Mouse (Mus musculus) T-helper 2 cell (primary cell): ENCODE measurements around the gene Ttyh1.
"Not testable (repeated sequence)": the region's sequence is repeated elsewhere in the genome, so short reads cannot be mapped to it uniquely, and the experiment has no call there.

ENCODE experiments used
- in situ Hi-C: fragments of 300-600 bp; cut with MboI, MseI; formaldehyde crosslinking; loops from one replicate; pipeline ENCODE4 v1.15.1; 2025; ENCODE audit warnings: high pct_unique_total_duplicates

Gene Ttyh1

DNA sequence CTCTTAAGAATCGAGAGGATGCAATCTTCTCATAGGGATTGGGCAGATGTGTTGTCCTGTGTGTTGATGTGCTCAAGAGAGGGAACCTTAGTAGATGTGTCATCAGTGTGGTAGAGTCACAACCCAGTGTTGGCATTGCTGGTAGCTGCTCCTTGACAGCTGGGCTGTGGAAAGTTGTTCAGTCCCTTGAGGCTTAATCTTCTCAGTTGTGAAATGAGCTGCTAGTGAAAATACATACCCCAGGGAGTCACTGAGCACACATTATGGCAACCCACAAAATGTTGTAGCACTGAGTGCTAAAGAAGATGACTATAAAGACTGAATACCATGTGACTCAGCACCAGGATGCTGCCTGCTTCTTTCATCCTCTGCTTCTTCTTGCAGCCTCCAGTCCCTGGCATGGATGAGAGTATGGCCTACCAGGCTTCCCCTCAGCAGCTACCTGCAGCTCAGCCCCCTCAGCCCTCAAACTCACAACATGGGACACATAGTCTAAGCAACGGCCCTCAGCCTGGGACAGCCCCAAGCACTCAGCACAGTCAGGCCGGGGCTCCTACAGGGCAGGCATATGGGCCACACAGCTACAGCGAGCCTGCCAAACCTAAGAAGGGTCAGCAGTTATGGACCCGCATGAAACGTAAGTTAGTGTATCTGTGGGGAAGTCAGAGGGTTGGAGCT is 22.6 kb downstream of the Ttyh1 start:
- in situ Hi-C loops: loop anchor here (5.0 to 25.0 kb wide), 3 partner anchors 376 to 921 kb away; partner anchors contain the start of genes Pirb, Rps9, Tnnt1 and U2af2

DNA sequence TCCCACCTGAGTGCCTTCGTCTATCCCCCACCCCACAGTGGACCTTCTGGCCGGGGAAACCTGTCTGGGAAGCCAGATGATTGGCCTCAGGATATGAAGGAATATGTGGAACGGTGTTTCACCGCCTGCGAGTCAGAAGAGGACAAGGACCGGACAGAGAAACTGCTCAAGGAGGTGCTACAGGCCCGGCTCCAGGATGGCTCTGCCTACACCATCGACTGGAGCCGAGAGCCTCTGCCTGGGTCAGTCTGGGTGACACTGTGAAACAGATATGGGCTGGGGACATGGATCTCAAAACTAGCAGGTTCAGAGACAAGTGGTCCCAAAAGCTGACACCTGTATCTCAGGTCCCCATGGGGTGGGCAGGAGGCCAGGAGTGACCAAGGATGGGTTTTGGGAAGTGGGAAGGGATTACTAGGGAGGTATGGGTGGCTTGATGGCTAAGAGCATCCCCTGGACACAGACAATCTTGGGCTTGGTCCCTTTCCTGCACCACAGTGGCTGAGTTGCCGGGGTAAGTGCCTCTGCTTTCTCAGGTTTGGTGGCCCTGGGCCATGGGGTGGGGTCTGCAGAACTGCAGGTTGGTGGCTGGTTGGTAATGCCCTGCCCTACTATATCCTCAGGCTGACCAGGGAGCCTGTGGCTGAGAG is 23.7 kb downstream of the Ttyh1 start:
- in situ Hi-C loops: loop anchor here (5.0 to 25.0 kb wide), 3 partner anchors 374 to 919 kb away; partner anchors contain the start of genes Pirb, Rps9, Tnnt1 and U2af2

DNA sequence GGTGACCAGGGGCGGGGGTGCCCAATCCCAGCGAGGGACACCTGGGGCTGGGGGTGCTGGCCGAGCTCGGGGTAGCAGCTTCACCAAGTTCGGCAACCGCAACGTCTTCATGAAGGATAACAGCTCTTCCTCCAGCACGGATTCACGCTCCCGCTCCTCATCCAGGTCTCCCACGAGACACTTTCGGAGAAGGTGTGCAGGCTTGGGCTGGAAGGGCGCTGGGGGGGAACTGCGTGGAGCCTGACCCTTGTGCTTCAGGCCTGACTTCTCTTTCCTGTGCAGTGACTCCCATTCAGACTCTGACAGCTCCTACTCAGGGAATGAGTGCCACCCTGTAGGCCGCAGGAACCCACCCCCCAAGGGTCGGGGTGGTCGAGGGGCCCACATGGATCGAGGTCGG is 24.3 kb downstream of the Ttyh1 start:
- in situ Hi-C loops: loop anchor here (5.0 to 25.0 kb wide), 3 partner anchors 374 to 919 kb away; partner anchors contain the start of genes Pirb, Rps9, Tnnt1 and U2af2

DNA sequence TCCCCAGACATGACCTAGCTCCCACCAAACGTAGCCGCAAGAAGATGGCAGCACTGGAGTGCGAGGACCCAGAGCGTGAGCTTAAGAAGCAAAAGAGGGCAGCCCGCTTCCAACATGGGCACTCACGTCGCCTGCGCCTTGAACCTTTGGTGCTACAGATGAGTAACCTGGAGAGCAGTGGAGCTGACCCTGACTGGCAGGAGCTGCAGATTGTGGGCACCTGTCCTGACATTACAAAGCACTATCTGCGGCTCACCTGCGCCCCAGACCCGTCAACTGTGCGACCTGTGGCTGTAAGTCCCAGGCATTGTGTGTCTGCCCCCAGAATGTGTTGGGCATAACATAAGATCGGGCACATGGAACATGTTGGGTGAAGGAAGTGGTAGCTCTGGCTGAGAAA is 24.8 kb downstream of the Ttyh1 start:
- in situ Hi-C loops: loop anchor here (5.0 to 25.0 kb wide), 3 partner anchors 373 to 918 kb away; partner anchors contain the start of genes Pirb, Rps9, Tnnt1 and U2af2

DNA sequence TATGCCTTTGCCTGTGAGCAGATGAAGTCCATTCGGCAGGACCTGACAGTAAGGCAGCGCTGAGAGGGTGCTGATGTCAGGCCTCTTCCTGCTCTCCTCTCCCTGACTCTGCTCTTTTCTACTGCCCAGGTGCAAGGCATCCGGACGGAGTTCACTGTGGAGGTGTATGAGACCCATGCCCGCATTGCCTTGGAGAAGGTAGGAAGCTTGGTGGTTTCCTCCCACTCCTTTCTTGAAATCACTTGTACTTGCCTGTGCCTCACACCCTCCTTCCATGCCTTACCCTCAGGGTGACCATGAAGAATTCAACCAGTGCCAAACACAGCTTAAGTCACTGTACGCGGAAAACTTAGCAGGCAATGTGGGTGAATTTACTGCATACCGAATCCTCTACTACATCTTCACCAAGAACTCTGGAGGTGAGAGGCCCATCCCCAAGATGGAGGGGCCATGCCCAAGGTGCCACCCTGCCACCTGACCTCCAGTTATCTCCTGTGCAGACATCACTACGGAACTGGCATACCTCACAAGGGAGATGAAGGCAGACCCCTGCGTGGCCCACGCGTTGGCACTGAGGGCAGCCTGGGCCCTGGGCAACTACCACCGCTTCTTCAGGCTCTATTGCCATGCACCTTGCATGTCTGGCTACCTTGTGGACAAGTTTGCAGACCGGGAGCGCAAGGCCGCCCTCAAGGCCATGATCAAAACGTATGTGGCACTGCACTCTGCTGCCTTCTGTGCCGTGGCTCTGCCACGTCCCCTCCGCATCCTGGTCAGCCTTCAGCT is 25.8 kb downstream of the Ttyh1 start:
- in situ Hi-C loops: loop anchor here (5.0 to 25.0 kb wide), 3 partner anchors 372 to 917 kb away; partner anchors contain the start of genes Pirb, Rps9, Tnnt1 and U2af2

DNA sequence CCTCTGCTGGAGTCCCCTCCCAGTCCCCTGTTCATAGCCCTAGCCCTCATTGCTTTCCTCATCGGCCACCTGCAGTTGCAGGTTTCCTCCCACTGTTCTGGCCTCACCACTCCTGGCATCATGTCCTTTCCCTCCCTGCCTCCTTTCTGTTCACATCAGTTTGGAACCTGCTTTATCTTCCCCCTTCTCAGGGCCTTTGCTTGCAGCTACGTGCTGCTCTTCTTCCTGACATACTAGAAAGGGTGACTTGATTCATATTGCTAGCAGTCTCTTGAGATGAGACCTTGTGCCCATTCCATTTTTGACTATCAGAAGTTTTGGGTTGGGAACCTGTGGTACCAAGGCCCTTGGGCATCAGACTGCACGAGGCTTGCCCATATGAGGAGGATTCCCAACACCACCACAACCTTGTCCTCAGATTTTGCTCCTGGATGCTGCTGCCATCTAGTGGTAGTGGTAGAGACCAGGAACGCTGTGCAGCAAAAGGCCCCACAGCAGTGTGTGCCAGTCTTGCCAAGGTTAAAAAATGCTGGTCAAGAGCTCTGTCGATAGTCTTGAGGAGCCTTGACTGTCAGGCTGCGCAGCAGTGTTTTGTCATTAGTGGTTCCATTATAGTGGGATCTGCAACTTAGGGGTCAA is 26.5 kb downstream of the Ttyh1 start:
- in situ Hi-C loops: loop anchor here (25.0 kb wide), 2 partner anchors 433 to 917 kb away; partner anchors contain the start of genes Pirb, Rps9, U2af2 and Zfp580

DNA sequence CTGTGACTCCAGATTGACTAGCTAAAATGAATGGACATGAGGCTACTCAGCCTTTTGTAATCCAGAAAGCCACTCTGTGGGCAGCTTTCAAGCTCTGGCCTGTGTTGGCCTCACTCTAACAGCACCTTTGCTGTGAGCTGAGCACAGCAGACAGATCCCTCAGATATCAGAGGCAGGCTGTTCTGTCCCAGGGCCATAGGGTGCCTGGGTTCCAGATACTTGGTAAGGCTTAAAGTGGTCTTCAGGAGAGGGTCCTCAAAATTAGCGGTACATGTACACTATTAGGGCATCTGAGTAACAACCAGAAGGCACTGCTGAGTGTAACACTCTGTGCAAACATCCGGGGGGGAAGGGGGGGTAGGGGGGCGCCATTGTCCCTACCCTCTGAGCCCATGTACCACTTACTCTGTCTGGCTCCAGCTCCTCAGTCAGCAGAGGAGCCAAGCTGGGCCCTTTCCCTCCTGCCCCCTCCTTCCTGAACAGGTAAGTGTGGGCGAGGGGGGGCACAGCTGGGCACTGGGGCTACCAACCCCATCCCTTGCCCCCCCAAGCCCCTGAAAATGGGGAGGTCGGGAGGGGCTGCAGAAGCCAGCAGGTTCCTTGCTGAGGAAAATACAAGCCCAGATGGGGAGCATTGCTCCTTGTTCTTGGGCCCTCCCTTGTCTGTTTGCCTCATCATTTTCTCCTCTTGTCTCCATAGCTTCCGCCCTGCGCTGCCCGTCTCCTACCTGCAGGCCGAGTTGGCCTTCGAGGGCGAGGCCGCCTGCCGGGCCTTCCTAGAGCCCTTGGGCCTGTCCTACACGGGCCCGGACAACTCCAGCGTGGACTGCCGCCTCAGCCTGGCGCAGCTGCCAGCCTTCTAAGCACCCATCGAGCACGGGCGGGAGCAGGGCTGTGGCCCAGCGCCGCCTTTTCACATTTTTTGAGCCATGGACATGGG is 27.3 kb downstream of the Ttyh1 start:
- in situ Hi-C loops: loop anchor here (25.0 kb wide), 2 partner anchors 434 to 916 kb away; partner anchors contain the start of genes Pirb, Rps9, U2af2 and Zfp580

DNA sequence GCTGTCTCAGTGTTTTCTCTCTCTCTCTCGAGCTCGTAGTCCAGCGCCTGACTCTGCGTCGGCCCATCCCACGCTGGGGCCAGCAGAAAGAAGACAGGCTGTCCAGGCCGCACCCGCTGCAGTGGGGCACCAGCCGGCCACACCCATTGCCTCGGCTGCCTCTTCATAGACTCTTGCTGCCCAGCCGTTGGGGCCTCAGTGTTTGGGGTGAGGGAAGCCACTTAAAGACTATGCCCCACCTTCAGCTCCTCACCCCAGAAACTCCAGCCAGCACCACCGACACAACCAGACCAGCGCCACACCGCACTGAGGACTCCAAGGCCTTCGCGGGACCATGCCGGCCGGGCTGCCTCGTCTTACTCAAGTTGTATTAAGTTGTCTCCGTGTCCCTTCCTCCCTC is 28.2 kb downstream of the Ttyh1 start:
- in situ Hi-C loops: loop anchor here (25.0 kb wide), 2 partner anchors 435 to 915 kb away; partner anchors contain the start of genes Pirb, Rps9, U2af2 and Zfp580

DNA sequence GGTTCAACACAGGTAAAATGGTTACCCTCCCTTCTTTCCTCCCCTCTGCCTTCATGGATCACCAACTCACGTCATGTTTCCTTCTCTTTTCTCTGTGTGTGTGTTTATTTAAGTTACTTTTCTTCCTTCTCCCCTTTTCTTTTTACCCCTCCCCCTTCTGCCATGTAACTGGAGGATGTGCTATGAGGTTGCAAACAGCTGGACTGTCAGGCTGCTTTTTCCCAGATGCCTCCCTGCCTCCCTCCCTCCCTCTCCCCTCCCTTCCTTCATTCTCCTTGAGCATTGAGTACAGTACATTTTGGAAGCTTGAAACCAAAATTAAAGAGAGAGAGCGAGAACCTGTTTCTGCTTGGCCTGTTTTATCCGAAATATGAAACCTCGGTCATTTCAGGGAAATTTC is 28.6 kb downstream of the Ttyh1 start:
- in situ Hi-C loops: loop anchor here (25.0 kb wide), 2 partner anchors 436 to 914 kb away; partner anchors contain the start of genes Pirb, Rps9, U2af2 and Zfp580

DNA sequence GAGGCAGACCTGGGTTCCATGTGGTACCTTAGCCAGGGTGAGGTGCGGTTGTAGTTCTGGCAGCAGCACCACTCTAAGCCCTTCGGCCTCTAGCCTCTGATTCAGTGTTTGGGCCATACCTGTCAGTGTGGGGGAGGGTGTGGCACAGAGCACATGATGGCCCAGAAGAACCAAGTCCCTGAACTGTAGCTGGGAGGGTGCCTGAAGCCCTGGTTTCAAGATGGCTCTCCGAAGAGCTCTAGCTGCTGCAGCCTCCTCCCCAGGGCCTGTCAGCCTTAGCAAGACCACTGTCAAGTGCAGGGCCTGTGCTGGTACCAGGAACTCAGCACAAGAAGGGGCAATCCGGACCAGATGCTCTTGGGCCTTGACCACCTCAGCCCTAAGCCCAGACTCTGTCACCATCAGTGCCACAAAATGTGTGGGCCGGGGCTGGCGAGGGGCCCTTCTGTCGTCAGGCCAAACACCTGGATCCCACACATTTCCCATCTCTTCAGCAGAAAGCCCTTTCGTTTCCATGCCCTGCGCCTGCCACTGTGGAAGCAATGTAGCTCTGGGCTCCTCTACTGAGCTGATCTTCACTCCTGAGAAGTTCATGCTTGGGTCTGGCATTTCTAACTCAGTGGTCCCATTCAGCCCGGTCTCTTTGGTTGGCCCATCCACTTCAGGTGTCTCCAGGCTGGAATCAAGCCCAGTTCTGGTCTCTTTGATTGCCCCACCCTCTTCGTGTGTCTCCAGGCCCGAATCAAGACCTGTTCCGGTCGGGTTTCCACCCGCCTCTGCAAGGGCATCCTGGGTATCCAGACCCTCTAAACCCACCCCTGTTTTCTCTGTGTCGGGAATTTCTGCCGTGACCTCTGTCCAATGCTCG is 29.4 kb downstream of the Ttyh1 start:
- in situ Hi-C loops: loop anchor here (25.0 kb wide), 2 partner anchors 436 to 914 kb away; partner anchors contain the start of genes Pirb, Rps9, U2af2 and Zfp580

DNA sequence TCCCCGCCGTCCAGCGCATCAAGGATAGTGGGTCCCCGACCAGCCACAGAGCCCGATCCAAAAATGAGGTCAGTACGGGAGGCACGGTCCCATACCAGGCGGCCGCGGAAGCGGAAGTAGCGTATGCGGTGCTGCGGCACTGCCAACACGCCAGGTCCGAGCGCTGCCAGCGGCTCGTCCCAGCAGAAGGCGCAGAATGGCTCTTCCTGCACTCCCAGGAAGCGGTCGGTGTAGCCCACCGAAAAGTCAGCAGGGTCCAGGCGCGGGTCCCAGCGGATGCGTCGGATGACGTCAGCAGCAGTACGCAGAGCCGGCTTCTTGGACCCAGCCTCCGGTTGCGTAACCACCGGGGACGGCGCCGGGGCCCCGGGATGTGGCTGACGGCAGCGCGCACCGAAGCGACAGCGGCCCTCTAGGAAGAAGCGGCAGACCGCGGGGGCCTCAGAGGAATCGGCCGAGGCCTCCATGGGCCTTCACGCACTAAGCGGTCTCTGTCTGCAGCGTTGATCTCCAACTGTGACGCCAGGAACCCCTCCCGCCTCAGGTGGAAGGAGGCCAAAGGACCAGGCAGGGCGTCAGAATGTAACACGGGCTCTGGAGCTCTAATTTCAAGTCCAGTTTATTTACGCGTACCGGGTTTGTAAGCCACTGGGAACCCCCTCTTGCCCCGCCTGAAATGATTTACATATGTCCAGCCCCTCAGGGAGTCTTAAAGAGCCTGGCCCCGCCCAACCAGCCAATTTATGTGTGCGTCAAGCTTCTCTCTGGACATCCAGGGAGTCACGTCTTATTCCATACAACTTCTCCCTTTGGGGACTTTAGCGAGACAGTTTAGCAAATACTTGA is 30.2 kb downstream of the Ttyh1 start:
- in situ Hi-C loops: loop anchor here (25.0 kb wide), 2 partner anchors 437 to 913 kb away; partner anchors contain the start of genes Pirb, Rps9, U2af2 and Zfp580

DNA sequence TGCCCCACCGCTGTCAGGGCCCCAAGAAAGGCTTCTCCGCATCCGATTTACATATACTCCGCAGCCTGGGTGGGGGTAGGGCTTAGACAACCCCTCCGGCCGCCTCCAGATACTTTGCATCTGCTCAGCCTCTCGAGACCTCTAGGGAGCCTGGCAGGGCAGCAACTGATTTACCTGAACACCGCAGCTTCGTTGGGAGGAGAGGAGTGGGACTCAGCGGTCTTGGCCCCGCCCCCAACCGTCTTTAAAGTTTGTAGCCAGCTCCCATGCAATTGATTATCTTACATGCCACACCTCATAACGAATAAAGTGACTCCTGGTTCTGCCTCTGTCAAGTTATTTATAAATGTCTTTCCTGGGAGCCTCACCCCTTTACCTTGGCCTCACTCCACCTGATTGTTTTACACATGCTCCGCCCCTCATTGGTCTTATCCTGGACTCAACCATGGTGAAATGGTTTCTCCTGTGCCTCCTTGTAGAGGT is 30.9 kb downstream of the Ttyh1 start, which contains the start of gene Leng9:
Gene Leng9 (minus strand): TSS at position 316 of the 483 bp plus-strand sequence.
- in situ Hi-C loops: no loop called here

DNA sequence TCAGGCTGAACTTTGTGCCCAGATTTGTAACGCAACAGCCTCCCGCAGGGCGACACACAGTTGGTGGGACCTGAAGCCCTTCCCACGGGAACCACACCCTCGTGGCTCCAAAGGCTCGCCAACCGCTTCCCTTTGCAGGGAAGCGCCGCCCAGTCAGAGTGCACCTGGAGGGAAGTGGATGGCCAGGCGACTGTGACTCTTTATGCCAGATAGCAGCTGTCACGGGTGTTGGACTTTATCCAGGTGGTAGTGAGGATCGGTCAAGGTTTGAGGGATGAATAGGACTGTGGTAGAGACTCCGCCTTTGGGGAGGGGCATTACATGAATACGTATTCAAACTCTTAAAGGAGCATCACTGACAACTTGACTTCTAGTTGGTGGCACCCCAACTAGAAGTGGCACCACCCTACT is 31.6 kb downstream of the Ttyh1 start:
- in situ Hi-C loops: no loop called here

DNA sequence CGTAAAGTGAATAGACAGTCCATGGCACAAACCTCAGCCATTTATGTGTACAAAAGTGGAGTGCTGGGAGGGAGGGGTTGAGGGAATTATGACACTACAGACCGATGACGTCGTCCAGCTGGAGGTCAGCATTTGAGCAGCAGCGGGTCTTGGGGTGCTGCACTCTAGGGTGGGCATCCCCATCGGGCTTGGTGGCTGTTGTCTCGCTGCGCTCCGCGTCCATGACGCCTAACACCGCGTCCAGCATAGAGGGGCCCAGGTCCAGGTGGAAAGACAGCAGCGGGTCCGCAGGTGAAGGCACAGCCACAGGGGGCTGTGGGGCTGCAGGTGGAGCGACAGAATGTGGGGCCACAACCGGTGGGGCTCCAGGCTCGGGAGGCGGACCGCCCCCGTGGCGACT is 32.0 kb downstream of the Ttyh1 start:
- in situ Hi-C loops: no loop called here

DNA sequence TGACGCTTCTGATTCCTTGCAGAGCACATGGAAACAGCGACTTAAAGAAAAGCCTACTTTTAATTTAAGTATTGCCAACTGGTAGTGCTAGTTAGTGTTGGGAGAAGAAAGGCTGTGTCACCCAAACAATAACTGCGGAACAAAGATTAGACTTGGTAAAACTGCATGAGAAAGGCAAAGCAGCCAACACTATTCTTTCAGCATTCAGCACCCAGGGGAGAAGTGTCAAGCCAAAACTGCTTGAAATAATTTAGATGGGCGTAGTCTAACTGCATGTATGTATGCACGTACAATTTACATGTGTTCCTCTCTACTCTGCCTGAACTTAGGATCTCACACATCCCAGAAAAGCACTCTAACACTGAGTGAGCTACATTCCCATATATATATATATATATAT is 35.1 kb downstream of the Ttyh1 start:
- in situ Hi-C loops: no loop called here

DNA sequence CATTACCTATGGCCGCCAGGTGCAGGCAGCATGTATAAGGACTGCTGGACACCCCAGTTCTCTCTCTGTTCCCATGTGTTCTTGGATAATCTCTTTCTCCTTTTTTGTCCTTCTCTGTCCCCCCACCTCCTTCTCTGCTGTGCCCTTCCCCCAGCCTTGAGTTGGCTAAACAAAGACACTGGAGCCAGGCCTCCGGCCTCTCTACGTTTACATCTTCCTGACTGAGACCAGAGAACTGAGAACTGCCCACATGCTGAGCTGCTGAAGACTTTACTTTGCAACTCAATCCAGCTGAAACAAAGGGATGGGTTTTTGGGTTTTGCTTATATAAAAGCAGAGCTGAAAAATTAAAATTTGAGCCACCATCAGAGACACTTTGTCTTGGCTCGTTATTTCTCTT is 35.8 kb downstream of the Ttyh1 start:
- in situ Hi-C loops: no loop called here

DNA sequence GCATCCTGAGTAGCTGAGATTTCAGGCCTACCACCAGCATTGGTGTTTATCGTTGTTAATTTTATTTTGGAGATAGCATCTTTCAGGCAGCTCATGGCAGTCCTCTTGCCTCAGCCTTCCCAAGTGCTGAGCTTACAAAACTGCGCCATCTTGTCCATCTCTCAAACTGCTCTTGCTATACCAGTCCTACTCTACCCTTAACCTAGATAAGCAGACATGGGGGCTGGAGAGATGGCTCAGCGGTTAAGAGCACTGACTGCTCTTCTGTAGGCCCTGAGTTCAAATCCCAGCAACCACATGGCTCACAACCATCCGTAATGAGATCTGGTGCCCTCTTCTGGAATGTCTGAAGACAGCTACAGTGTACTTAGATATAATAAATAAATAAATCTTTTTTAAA is 42.4 kb downstream of the Ttyh1 start:
- in situ Hi-C loops: not testable (repeated sequence)
